Mouse (Mus musculus) neural tube, embryonic 15.5 days (tissue): ENCODE results near the gene Exosc1. TPM values are rescaled to one million over a fixed set of nuclear protein-coding genes. Genes with fewer than 3 reads are reported as not detected.
A peak's percentile ranks its signal among the peaks of the same experiment; 100 is the strongest.

Experiments
- ATAC-seq: fragments of 200-750 bp; cut with Nextera tagmentation; 2 replicates; pipeline ENCODE4 v1.8.0; 2017; ENCODE audit warnings: mild to moderate bottlenecking, moderate TSS enrichment, moderate library complexity; ENCODE audit not compliant: low FRiP score
- H3K27ac ChIP-seq: fragments of 300-500 bp; sonication (generic); replicated peaks from 2 replicates; pipeline ENCODE4 v1.5.1; 2015; ENCODE audit warnings: mild to moderate bottlenecking, inconsistent platforms
- H3K27me3 ChIP-seq: fragments of 300-500 bp; sonication (generic); replicated peaks from 2 replicates; pipeline ENCODE4 v1.6.1; 2015; ENCODE audit warnings: inconsistent platforms
- H3K36me3 ChIP-seq: fragments of 300-500 bp; sonication (generic); 2 replicates; pipeline ENCODE4 v1.6.1; 2015; ENCODE audit warnings: inconsistent platforms
- H3K4me1 ChIP-seq: fragments of 300-500 bp; sonication (generic); 2 replicates; pipeline ENCODE4 v1.6.1; 2015; ENCODE audit warnings: inconsistent platforms
- H3K4me2 ChIP-seq: fragments of 300-500 bp; sonication (generic); 2 replicates; pipeline ENCODE4 v1.6.1; 2015; ENCODE audit warnings: inconsistent platforms, mild to moderate bottlenecking, moderate library complexity
- H3K4me3 ChIP-seq: fragments of 300-500 bp; sonication (generic); replicated peaks from 2 replicates; pipeline ENCODE4 v1.5.1; 2015; ENCODE audit warnings: mild to moderate bottlenecking, inconsistent platforms
- H3K9ac ChIP-seq: fragments of 300-500 bp; sonication (generic); replicated peaks from 2 replicates; pipeline ENCODE4 v1.6.1; 2015; ENCODE audit warnings: mild to moderate bottlenecking, inconsistent platforms
- H3K9me3 ChIP-seq: fragments of 300-500 bp; sonication (generic); replicated peaks from 2 replicates; pipeline ENCODE4 v1.6.1; 2016; ENCODE audit warnings: inconsistent platforms
- WGBS: fragments of 180-500 bp; shearing (Covaris S2); methylation state at CpG from one replicate; pipeline ENCODE4 v1.1.7; 2015; ENCODE audit warnings: mixed read lengths; 5-methylcytosine and 5-hydroxymethylcytosine counted together
- polyA plus RNA-seq: library from polyadenylated mRNA; unstranded; fragments of >200 nt; fragmentation: Nextera tagmentation; extraction: Ambion mirVana; gene quantifications from 2 replicates; pipeline ENCODE4 v1.2.1, GENCODE M21; 2015

The Exosc1 gene
- polyA plus RNA-seq, 1 experiment from 2014 or later, result 59.7 TPM

DNA sequence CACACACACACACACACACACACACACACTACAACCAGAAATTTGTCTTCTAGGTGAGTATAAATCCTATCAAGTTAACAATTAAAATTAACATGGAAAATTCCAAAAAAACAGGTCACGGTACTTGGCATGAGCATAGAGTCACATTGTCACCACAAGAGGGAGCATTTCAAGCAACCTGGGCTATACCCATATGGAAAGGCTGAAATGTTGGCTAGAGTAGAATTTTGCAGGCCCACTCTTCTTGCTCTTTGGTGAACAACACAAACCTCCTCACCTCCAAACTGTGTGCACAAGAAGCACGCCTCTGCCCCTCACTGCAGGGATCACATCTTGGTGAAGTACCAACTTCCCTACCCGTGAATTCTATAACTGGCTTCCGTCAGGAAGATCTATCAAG lies 34.4 kb downstream of the Exosc1 start:
- 53% methylated on average over 4 of the region's 4 CpGs for WGBS
- peaks cover 20% of the 10 kb centered on the region for H3K4me1 ChIP-seq

DNA sequence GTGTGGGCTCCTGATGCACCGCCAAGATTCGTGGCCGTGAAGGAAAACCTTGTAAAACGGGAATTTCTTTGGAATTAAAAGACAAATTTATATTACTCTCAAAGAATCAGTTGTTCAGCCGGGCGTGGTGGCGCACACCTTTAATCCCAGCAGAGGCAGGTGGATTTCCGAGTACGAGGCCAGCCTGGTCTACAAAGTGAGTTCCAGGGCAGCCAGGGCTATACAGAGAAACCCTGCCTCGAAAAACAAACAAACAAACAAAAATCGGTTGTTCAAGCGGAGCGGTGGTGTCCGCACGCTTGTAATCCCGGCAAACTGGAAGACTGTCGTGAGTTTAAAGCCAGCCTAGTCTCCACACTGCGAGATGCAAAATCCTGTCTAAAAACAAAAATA lies 36.9 kb downstream of the Exosc1 start:
- Histone ChIP-seq H3K4me3 (peak overlapping the region; percentile 90), H3K27ac (peak overlapping the region; percentile 55; the same call in 1 of the 2 replicates), H3K27me3 (no peaks in the 10 kb centered on the region), H3K4me2 (peak overlapping the region; percentile 90), H3K9ac (peak overlapping the region; percentile 54), H3K36me3 (peaks cover 8% of the 10 kb centered on the region), H3K4me1 (peaks cover 24% of the 10 kb centered on the region), H3K9me3 (no peaks in the 10 kb centered on the region)
- 19% methylated on average over 18 of the region's 18 CpGs for WGBS
- ATAC-seq, result peak; percentile 11; the same call in 1 of the 2 replicates

More for the DNA sequence above, 34.4 kb downstream of the Exosc1 start:
- Histone ChIP-seq H3K36me3 (no peaks in the 10 kb centered on the region), H3K9ac (no peak overlapping the region), H3K4me2 (no peak overlapping the region), H3K27ac (no peak overlapping the region), H3K27me3 (no peaks in the 10 kb centered on the region), H3K9me3 (no peaks in the 10 kb centered on the region), H3K4me3 (no peak overlapping the region)
- no peak for ATAC-seq

- peak within 1 kb of the TSS; percentile 55; the same call in 1 of the 2 replicates for H3K27ac ChIP-seq
These were observed 37.5 kb downstream of the Exosc1 start, which contains the start of gene Rrp12 for GRCm38 (mm10) chr19:41895460-41896318. TSS of gene Rrp12 (minus strand) at chr19:41896173.

GRCm38 (mm10) chr19:41894959-41895358 lies 38.3 kb downstream of the Exosc1 start:
- Histone ChIP-seq H3K9ac (peak overlapping the region; percentile 55), H3K27me3 (no peaks in the 10 kb centered on the region), H3K27ac (no peak overlapping the region), H3K9me3 (no peaks in the 10 kb centered on the region), H3K36me3 (peaks cover 21% of the 10 kb centered on the region), H3K4me3 (peak overlapping the region; percentile 90), H3K4me1 (peaks cover 24% of the 10 kb centered on the region), H3K4me2 (peak overlapping the region; percentile 90)
- WGBS, result 53% methylated on average over 7 of the region's 7 CpGs
- no peak for ATAC-seq

More at GRCm38 (mm10) chr19:41895460-41896318, 37.5 kb downstream of the Exosc1 start, which contains the start of gene Rrp12:
- ATAC-seq, result peak; percentile 98
- no peaks in the 10 kb centered on the region for H3K9me3 ChIP-seq
- H3K9ac ChIP-seq, result peak within 1 kb of the TSS; percentile 55
- peak within 1 kb of the TSS; percentile 90 for H3K4me3 ChIP-seq
- H3K4me1 ChIP-seq, result peaks cover 24% of the 10 kb centered on the region
- peak within 1 kb of the TSS; percentile 90 for H3K4me2 ChIP-seq
- H3K27me3 ChIP-seq, result no peaks in the 10 kb centered on the region
- WGBS, result under 1% methylated on average over 46 of the region's 46 CpGs
- peaks cover 13% of the 10 kb centered on the region for H3K36me3 ChIP-seq

DNA sequence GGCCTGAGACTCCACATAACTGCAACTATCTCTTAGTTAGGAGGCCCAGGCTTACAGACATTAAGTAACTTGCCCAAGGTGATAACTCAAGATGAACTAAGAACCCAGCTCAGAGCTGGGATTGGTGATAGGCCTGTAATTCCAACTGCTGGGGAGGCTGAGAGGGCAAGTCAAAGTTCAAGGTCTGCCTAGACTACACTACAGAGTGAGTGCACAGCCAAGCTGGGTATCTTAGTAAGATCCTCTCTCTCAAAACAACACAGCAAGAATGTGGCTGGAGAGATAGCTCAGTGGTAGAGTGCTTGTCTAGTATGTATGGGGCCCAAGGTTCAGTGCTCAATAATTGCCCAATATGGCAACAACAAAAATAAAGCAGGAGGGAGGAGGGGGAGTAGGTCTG lies 45.0 kb downstream of the Exosc1 start:
- Histone ChIP-seq H3K9ac (no peak overlapping the region), H3K9me3 (no peaks in the 10 kb centered on the region), H3K27ac (no peak overlapping the region), H3K27me3 (no peaks in the 10 kb centered on the region), H3K36me3 (peaks cover 77% of the 10 kb centered on the region), H3K4me3 (no peak overlapping the region), H3K4me1 (no peaks in the 10 kb centered on the region), H3K4me2 (no peak overlapping the region)
- ATAC-seq, result no peak

- Histone ChIP-seq H3K4me1 (no peaks in the 10 kb centered on the region), H3K27ac (no peak overlapping the region), H3K4me3 (no peak overlapping the region), H3K9me3 (no peaks in the 10 kb centered on the region), H3K4me2 (no peak overlapping the region), H3K36me3 (peaks cover 86% of the 10 kb centered on the region), H3K9ac (no peak overlapping the region), H3K27me3 (no peaks in the 10 kb centered on the region)
- no peak for ATAC-seq
- WGBS, result 98% methylated on average over 9 of the region's 9 CpGs
These were observed 49.3 kb downstream of the Exosc1 start for GRCm38 (mm10) chr19:41883882-41884281.

- H3K27ac ChIP-seq, result no peak overlapping the region
- H3K9ac ChIP-seq, result no peak overlapping the region
- H3K4me3 ChIP-seq, result no peak overlapping the region
- H3K36me3 ChIP-seq, result peaks cover 79% of the 10 kb centered on the region
- no peaks in the 10 kb centered on the region for H3K4me1 ChIP-seq
- WGBS, result 97% methylated on average over 4 of the region's 4 CpGs
- ATAC-seq, result no peak
- H3K9me3 ChIP-seq, result no peaks in the 10 kb centered on the region
- no peaks in the 10 kb centered on the region for H3K27me3 ChIP-seq
- no peak overlapping the region for H3K4me2 ChIP-seq
These were observed 51.4 kb downstream of the Exosc1 start for GRCm38 (mm10) chr19:41881842-41882241.

DNA sequence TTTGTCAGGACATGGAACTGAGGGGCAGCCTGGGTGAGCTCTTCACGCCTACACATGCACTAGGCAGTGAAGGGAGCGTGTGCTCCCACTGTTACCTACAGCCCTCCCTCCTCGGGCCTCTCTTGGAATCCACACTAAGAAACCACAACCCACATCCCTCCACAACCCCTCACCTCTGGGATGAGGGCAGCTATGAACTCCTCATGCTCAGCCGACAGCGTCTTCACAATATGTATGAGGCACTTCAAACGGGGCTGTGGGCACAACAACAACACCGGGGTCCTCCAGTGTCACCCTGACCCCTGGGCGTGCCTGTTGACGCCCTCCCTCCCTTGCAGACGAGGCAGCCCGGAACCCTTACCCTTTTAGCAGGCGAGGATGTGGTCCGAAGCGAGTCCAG lies 58.9 kb downstream of the Exosc1 start:
- H3K36me3 ChIP-seq, result peaks cover 80% of the 10 kb centered on the region
- no peak for ATAC-seq
- no peak overlapping the region for H3K4me2 ChIP-seq
- no peaks in the 10 kb centered on the region for H3K4me1 ChIP-seq
- 94% methylated on average over 14 of the region's 14 CpGs for WGBS
- H3K27ac ChIP-seq, result no peak overlapping the region
- H3K9me3 ChIP-seq, result no peaks in the 10 kb centered on the region
- no peak overlapping the region for H3K4me3 ChIP-seq
- no peaks in the 10 kb centered on the region for H3K27me3 ChIP-seq
- H3K9ac ChIP-seq, result no peak overlapping the region

Other genes with a start within 250 kb of the Exosc1 start
- 32.8 and 36.8 TPM in 2 replicates for gene Slit1, start 189.8 kb downstream of the Exosc1 start, polyA plus RNA-seq
- gene Arhgap19, start 131.4 kb downstream of the Exosc1 start, polyA plus RNA-seq, result 4.8 and 8.7 TPM in 2 replicates
- gene Frat1, start 103.5 kb downstream of the Exosc1 start, polyA plus RNA-seq, result 20.1 and 22.7 TPM in 2 replicates
- 7.0 and 7.1 TPM in 2 replicates for gene Frat2, start 85.3 kb downstream of the Exosc1 start, polyA plus RNA-seq
- 17.9 and 18.5 TPM in 2 replicates for gene Rrp12, start 37.2 kb downstream of the Exosc1 start, polyA plus RNA-seq
- gene Pgam1, start 21.5 kb downstream of the Exosc1 start, polyA plus RNA-seq, result 540 and 577 TPM in 2 replicates
- gene Zdhhc16, start 57 bp upstream of the Exosc1 start, polyA plus RNA-seq, result 89.3 and 90.6 TPM in 2 replicates
- 31.0 and 35.8 TPM in 2 replicates for gene Mms19, start 47.7 kb upstream of the Exosc1 start, polyA plus RNA-seq
- gene Ubtd1, start 48.3 kb upstream of the Exosc1 start, polyA plus RNA-seq, result 13.9 and 14.5 TPM in 2 replicates
- 1.1 and 1.3 TPM in 2 replicates for gene Ankrd2, start 102.6 kb upstream of the Exosc1 start, polyA plus RNA-seq
- gene Hoga1, start 112.2 kb upstream of the Exosc1 start, polyA plus RNA-seq, result 1.7 and 1.8 TPM in 2 replicates
- gene 4933411K16Rik, start 118.8 kb upstream of the Exosc1 start, polyA plus RNA-seq, result not detected in 2 replicates
- 99.6 and 116 TPM in 2 replicates for gene Morn4, start 152.9 kb upstream of the Exosc1 start, polyA plus RNA-seq
- gene Pi4k2a, start 157.0 kb upstream of the Exosc1 start, polyA plus RNA-seq, result 31.0 and 33.5 TPM in 2 replicates
- 11.1 and 14.2 TPM in 2 replicates for gene Avpi1, start 195.6 kb upstream of the Exosc1 start, polyA plus RNA-seq
- gene Marveld1, start 214.0 kb upstream of the Exosc1 start, polyA plus RNA-seq, result 3.6 and 4.0 TPM in 2 replicates
- 58.0 and 62.6 TPM in 2 replicates for gene Zfyve27, start 230.5 kb upstream of the Exosc1 start, polyA plus RNA-seq